Mouse (Mus musculus) Patski (cell line): ENCODE measurements around the gene Ell3. TPM values are rescaled to one million over a fixed set of nuclear protein-coding genes. Genes with fewer than 3 reads are reported as not detected.

Source experiments
- ATAC-seq: fragments of 100-300 bp; one replicate; pipeline ENCODE4 v1.8.0; 2021
- CTCF ChIA-PET: fragments of 350-600 bp; sonication (Branson Sonifier 250); formaldehyde crosslinking; loops from one replicate; lab custom pipeline; 2022; ENCODE audit warnings: inconsistent platforms; lab: Charles Lee
- POLR2A ChIA-PET: fragments of 350-600 bp; sonication (Branson Sonifier 250); formaldehyde crosslinking; loops from one replicate; lab custom pipeline; 2022; ENCODE audit warnings: antibody characterized with exemption, inconsistent platforms; lab: Charles Lee
- DNase-seq: peaks from one replicate; pipeline ENCODE4 v3.0.0-alpha.2; 2011; ENCODE audit warnings: low read depth, low spot score
- H3K27me3 ChIP-seq: fragments of 371-371 bp; one replicate; pipeline ENCODE4 v1.5.1; 2021
- CTCF ChIP-seq: fragments of 100-300 bp; IDR thresholded peaks from one replicate; pipeline ENCODE4 v1.5.1; 2021
- in situ Hi-C: fragments of 300-500 bp; cut with MboI; formaldehyde crosslinking; loops from 3 replicates; pipeline ENCODE4 v1.11.1; 2018; ENCODE audit warnings: low pct_unique_long_range_greater_than_20kb, mixed read lengths
- polyA plus RNA-seq: library from polyadenylated mRNA; unstranded; gene quantifications from one replicate; pipeline ENCODE4 v1.2.3, GENCODE M21; 2021

The Ell3 gene
- polyA plus RNA-seq, 1 experiment from 2014 or later: 1.6 TPM

DNA sequence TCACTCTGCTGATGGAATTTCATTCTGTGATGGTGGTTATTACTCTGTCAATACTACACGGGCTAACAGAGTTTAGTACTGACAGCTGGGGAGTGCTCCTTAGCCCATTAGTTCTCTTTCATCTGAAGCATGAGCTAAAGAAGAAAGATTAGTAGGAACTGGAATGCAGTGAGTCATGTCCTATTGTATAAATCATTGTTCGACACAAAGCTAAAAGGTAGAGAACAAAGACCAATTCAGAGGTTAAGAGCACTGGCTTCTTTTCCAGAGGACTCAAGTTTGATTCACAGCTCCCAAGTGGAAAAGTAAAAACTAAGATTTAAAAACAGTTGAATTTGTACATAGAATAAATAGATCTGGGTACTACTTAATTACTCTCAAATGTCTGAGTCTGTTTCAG, 16.0 kb upstream of the Ell3 start:
- H3K27me3 ChIP-seq: no peaks in the 10 kb centered on the region
- peak; percentile 14 for ATAC-seq
- in situ Hi-C loops: no loop called here
- POLR2A ChIA-PET: no interaction called here
- CTCF ChIA-PET: no interaction called here
- TF ChIP-seq CTCF: no peak
- no peak for DNase-seq

DNA sequence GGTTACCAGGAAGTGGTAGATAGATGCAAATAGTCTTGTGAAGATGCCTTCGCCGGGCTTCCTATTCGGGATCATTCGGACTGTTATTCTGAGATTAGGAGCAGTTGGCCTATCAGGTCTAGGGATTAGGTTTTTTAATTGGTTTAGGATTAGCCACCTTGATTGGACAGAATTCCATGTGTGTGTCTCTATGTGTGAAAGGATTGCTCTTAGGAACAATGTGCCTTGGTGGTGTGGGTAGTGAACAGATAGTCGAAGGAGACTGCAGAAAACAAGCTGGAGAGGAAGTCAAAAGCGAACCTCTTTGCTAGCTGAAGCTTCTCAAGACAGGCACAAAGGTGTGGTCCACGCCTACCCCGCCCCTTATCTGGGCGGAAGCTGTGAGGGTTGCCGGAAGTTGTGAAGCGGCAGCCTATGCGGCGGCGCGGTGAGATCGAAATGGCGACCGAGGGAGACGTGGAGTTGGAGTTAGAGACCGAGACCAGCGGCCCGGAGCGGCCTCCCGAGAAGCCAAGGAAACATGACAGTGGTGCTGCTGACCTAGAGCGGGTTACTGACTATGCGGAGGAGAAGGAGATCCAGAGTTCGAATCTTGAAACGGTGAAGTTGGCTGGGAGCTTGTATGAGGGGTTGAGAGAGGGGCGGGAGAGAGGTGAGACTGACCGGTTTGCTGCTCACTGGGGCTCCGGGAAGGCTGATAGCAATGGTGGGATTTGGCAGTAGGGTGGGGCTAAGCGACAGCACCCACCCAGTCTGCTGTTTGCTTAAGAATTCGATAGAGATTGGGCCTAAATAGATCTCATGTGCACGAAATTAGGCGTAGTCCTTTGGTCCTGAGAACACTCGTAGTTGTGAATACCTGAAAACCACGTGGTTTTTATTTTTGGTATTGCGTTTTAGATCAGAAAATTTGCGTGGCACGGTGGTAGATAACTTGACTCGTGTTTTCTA, 12.9 kb upstream of the Ell3 start, which contains the start of gene Serinc4:
Gene Serinc4, minus strand, starts transcription at position 90 of the 951 bp plus-strand sequence.
- no peaks in the 10 kb centered on the region for H3K27me3 ChIP-seq
- DNase-seq: no peak
- no peak for TF ChIP-seq CTCF
- ChIA-PET POLR2A (interaction anchor here (1.0 to 1.1 kb wide), 2 partner anchors 9 to 11 kb away, joined by 4 read pairs; no protein-coding TSS in a partner anchor), CTCF (no interaction called here)
- in situ Hi-C loops: no loop called here
- ATAC-seq: peak; percentile 70

DNA sequence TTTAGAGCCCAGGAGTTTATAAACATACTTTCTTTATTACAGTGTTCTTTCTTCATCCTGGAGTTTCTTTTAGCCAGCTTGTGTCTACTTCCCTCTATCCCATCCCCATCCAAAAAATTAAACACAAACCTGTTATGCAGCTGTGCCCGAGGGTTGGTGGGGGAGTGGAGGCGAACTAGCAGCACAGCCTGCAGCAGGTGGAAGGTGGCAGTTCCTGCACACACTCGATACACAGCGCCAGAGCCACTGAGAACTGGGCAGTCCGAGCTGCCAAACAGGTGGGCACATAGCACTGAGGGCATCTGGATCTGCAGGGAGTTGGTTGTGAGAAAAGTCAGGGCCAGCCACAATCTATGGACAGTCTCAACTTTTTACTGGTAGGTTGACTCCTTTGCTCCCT, 11.5 kb upstream of the Ell3 start:
- CTCF ChIA-PET: no interaction called here
- POLR2A ChIA-PET: no interaction called here
- DNase-seq: no peak
- H3K27me3 ChIP-seq: no peaks in the 10 kb centered on the region
- TF ChIP-seq CTCF: no peak
- no peak for ATAC-seq
- in situ Hi-C loops: no loop called here

DNA sequence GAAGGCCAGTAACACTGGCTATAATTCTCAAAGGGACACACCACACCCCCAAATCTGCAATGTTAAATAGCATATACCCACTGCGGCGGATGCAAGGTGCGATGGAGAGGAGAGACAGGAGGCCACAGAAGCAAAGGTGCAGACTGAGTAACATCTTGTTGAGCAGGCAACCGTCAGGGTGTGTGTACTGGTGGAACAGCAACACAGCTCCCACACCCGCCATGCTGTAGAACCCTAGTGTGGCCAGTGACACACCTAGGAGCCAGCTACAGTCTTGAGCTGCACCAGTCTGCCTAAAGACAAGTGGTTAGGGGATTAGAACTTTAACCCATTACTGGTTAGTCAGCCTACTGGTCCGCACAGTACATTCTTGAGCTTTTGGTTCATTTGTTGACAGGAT, 9.8 kb upstream of the Ell3 start:
- ATAC-seq (no peak), DNase-seq (no peak)
- no peaks in the 10 kb centered on the region for H3K27me3 ChIP-seq
- TF ChIP-seq CTCF: no peak
- ChIA-PET POLR2A (no interaction called here), CTCF (no interaction called here)
- in situ Hi-C loops: no loop called here

DNA sequence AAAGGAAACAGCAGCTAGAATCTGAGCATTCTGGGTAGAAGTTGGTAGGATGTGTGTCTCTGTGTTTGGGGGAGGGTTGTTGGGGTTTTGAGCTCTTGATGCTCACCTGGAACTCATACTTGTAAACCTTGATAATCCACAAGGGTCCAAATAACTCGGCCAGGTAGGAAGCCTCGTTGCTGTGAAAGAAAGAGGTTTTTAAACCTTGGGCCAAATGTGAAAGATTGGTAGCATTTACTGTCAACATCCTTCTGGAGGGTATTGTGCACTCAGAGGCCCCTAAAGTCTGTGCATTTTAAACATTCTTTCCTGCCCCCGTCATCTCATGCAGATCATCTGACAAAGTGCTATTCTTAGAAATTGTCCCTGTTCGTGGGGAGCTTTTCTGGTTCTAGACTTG, 8.9 kb upstream of the Ell3 start, which contains the start of gene Hypk:
Gene Hypk, plus strand, starts transcription at position 301 of the 400 bp plus-strand sequence.
- no peak for TF ChIP-seq CTCF
- in situ Hi-C loops: no loop called here
- DNase-seq: no peak
- ChIA-PET POLR2A (interaction anchor here (0.6 kb wide), 2 partner anchors 9 to 418 kb away, joined by 3 to 4 read pairs; partner anchors contain the start of gene Ell3), CTCF (no interaction called here)
- no peak for ATAC-seq
- no peaks in the 10 kb centered on the region for H3K27me3 ChIP-seq

DNA sequence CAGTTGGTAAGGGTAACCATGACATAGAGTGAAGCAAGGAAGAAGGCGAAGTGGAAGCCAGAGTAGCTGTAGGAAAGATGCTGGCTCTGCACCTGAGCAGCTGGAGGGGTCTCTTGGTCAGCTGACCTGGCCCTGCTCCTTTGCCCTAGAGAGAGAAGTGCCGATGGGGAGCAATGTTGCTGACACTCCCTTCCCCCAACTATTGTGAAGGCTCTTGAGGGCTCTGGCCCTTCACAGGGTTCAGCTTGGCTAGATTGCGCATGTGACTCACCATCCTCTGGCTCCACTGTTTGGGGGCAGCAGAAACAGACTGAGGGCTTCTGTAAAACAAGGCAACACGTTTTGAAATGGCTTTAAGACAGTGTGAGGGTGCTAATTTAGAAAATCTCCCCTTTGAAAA, 8.3 kb upstream of the Ell3 start:
- no peak for TF ChIP-seq CTCF
- in situ Hi-C loops: no loop called here
- ChIA-PET POLR2A (no interaction called here), CTCF (no interaction called here)
- H3K27me3 ChIP-seq: no peaks in the 10 kb centered on the region
- DNase-seq (no peak), ATAC-seq (no peak)

DNA sequence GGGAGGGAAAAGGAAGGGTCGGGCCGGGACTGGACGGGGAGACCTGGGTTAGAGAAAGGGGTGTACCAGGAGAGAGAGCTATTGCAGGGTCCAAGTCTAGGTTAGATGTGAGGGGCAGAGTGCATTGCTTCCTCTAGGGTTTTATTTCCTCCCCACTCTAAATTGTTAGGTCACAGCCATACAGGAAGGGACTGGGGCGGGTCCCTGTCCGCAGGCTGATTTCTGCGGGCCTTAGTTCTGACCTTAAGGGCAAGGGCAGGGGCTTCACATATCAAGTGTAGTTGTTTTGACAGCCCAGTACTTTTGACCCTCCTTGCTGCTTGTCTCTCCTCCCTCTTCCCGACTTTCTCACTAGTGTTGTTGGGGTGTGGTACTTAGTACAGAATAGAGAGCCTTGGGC, 6.0 kb upstream of the Ell3 start:
- in situ Hi-C loops: no loop called here
- no peaks in the 10 kb centered on the region for H3K27me3 ChIP-seq
- ATAC-seq (no peak), DNase-seq (no peak)
- CTCF ChIA-PET: interaction anchor here (1.2 to 1.3 kb wide), 2 partner anchors 9 to 40 kb away, joined by 3 read pairs; no protein-coding TSS in a partner anchor
- POLR2A ChIA-PET: interaction anchor here (0.5 to 1.5 kb wide), 3 partner anchors 8 to 74 kb away, joined by 3 to 4 read pairs (median 3); no protein-coding TSS in a partner anchor
- TF ChIP-seq CTCF: no peak

DNA sequence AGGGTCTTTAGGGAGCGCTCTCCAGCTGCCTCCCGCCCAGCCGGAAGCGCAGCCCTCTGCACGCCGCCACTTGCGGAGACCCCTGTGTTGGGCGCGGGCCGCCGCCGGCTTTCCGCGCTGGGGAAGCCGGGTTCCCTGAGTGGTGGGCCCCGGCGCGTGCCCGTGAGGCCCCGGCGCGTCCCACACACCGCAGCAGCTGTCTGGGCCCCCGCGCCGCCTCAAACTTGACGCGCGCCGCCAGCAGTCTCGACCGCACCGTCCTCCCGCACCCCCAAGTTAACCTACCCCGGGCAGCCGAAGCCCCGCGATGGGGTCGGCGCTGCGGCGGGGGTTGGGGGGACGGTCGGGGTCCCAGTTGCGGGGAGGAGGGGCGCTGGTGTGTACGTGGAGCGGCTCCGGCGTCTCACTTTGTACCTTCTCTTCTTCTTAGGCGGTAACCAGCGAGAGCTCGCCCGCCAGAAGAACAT, 5.5 kb upstream of the Ell3 start:
- TF ChIP-seq CTCF: no peak
- ATAC-seq: peak; percentile 0
- in situ Hi-C loops: no loop called here
- H3K27me3 ChIP-seq: no peaks in the 10 kb centered on the region
- CTCF ChIA-PET: interaction anchor here (1.3 kb wide), 1 partner anchor 39 kb away, joined by 3 read pairs; no protein-coding TSS in a partner anchor
- no peak for DNase-seq
- POLR2A ChIA-PET: interaction anchor here (0.6 to 1.5 kb wide), 3 partner anchors 9 to 30 kb away, joined by 3 to 4 read pairs (median 4); no protein-coding TSS in a partner anchor

DNA sequence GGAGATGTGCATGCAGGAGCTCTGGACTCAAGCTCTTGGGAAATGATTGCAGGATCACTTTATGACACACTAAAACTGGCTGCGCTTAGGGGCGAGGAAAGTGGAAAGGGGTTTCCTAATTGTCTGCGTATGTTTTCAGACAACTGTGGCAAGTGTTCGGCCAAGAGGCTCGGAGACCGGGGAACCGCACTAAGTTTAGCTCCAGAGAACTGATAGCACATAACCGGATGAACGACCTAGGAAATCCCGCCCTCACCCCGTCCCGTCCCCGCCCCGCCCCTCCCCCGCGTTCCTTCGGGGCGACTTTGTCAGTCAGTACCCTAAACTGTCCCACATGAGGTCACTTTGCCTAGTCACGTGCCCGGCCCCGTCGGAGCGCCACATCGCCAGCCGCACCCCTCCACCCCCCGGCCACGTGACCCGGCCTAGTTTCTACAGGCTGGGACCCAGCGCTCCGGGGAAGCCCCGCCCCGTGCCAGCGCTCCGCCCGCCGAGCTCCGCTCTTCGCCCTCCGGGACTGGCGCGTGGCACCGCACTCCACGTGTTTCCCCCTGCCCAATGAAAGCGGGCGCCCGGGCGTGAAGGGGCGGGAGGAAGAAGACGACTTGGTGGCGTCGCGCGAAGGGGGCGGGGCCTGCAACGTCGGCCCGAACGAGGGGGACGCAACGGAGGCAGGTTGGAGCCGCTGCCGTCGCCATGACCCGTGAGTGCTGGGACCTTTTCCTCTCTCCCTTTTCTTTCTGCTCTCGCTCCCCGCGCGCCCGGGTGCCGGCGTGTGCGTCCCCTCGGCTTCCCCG, 4.9 kb upstream of the Ell3 start, which contains the start of gene Serf2:
Gene Serf2, plus strand, starts transcription at position 457 of the 797 bp plus-strand sequence.
- ChIA-PET POLR2A (interaction anchor here (0.6 to 1.5 kb wide), 3 partner anchors 10 to 115 kb away, joined by 3 to 4 read pairs (median 4); no protein-coding TSS in a partner anchor), CTCF (interaction anchor here (1.3 to 1.7 kb wide), 2 partner anchors 11 to 39 kb away, joined by 3 to 9 read pairs; no protein-coding TSS in a partner anchor)
- DNase-seq: peak; percentile 85
- TF ChIP-seq CTCF: no peak
- in situ Hi-C loops: no loop called here
- ATAC-seq: peak; percentile 94
- no peaks in the 10 kb centered on the region for H3K27me3 ChIP-seq

DNA sequence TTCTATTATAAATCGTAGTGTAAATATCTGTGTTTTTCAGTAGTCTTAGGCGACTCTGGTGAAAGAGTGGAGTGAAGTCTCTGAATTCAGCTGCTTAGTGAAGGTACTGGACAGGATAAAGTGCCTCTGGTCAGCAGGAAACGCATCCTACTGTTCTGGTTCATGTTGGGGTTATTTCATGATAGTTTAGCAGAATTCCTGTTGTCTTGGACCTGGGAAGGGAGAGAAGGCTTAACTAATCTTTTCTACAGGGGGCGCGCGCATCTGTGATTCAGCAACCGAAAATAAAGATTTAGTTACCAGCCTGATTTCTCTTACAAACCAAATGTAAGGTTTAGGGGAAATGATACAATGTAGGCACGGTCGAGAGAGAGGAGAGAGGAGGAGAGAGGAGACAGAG, 4.1 kb upstream of the Ell3 start:
- no peaks in the 10 kb centered on the region for H3K27me3 ChIP-seq
- no peak for TF ChIP-seq CTCF
- POLR2A ChIA-PET: interaction anchor here (1.0 kb wide), 1 partner anchor 9 kb away, joined by 4 read pairs; no protein-coding TSS in a partner anchor
- no peak for ATAC-seq
- no peak for DNase-seq
- CTCF ChIA-PET: interaction anchor here (1.7 kb wide), 1 partner anchor 10 kb away, joined by 9 read pairs; no protein-coding TSS in a partner anchor
- in situ Hi-C loops: no loop called here
